Mouse (Mus musculus) liver, adult 2 months (tissue): ENCODE measurements around the gene Wnt5b.

Source experiments
- CTCF ChIP-seq: fragments of 200-500 bp; IDR thresholded peaks from 2 replicates; pipeline ENCODE4 v1.5.1; 2011; ENCODE audit warnings: low read depth, low read length, control low read depth
- POLR2A ChIP-seq: fragments of 200-500 bp; IDR thresholded peaks from 2 replicates; pipeline ENCODE4 v1.6.1; 2011; ENCODE audit warnings: low read length, control low read depth; ENCODE audit not compliant: insufficient read depth; ENCODE audit errors: extremely low read depth

DNA sequence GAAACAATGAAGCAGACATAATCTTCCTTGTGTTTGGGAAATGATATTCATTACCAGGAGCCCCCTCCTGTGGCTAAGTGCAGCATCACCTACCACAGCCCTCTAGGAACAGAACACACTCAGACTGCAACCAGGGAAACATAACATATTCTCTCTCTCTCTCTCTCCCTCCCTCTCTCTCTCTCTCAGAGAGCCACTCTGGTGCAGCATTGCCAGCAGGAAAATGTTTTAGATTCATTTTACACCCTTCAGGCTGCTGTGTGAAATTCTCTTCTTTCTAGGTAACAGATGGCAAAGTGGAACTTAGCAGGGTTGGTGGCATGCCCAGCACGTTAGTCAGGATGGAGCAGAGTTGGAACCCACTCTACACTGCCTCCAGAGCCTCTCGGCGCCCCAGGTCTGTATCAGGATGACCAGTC is 22.7 kb downstream of the Wnt5b start:
- TF ChIP-seq CTCF (no peak), POLR2A (no peak)
